Mouse (Mus musculus): ENCODE data around the gene Hoxd11.

DNA sequence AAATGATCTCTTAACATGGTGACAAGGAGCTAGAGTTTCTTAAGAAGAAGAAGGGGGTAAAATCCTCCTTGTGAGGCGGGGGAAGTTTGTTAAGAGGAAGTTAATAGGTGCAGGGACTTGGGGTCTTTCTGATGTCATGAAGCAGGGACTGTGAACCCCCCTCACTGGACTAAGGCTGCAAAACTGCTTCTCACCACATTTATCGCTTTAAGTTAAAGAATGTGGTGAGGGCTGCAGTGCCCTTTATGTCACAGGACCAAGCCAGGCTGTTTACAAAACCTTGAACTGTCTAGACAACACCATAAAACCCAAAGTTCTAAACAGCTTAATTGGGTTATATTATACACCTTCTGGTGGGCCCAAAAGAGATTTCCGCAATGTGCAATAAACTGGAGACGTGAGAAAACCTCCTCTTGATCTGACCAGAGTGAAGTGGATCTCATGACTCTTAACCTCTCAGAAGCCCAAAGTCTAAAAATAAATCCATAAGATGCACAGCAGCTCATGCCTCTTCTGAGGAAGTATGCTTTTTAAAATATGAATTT, 5.8 kb downstream of the Hoxd11 start:
- no peak for TF ChIP-seq POLR2A (IDR thresholded peaks at IDR 0.05; ENCODE audit: borderline replicate concordance, extremely low read depth, low read depth, low read length)
- TF ChIP-seq CTCF (IDR thresholded peaks at IDR 0.05; ENCODE audit: insufficient read depth, low read length), result no peak
